Mouse (Mus musculus): ENCODE data around the gene Plekhh2.
"Not testable (repeated sequence)": the region's sequence is repeated elsewhere in the genome, so short reads cannot be mapped to it uniquely, and the experiment has no call there.

- not testable (repeated sequence) for TF ChIP-seq CTCF (IDR thresholded peaks at IDR 0.05; ENCODE audit: insufficient read depth, low read length); POLR2A (IDR thresholded peaks at IDR 0.05; ENCODE audit: borderline replicate concordance, extremely low read depth, low read depth, low read length)
Observed at GRCm38 (mm10) chr17:84564264-84564663, 52.6 kb downstream of the Plekhh2 start.

All from lung, adult 2 months (tissue).